Mouse (Mus musculus): ENCODE data around the gene Plrg1.

Gene Plrg1

DNA sequence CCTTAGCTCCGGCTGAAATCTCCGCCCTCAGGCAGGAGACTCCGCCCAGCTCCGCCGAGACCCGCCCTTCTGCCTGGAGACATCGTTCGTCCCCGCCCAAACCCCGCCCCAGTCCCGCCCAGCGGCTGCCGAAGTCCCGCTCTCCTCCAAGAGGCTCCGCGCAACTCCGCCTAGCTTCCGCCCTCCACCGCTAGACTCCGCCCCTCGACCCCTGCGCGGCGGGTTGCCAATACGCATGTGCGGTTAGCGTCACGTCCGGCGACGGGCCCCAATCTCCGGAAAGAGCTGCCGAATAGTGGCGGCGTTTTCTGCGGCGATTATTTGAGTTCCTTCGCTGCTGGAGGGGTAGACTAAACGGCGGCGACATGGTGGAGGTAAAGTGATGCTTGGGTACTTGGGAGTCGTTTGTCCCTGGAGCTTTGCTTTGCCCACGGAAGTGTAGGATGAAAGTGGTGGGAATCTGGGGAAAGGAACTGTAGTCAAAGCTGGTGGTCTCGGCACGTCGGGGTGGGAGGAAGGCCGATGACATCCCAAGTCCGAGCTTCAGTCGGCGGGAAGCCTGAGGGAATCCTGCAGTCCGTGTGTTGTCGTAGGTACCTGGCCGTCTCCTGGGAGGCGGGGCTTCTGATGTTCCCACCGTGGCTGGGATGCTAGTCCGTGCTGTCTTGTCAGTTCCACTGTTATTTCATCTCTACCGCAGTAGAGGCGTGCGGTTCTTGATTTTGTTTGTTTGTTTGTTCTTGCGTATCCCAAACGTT, at the start of gene Plrg1:
Gene Plrg1, plus strand, starts transcription at position 242 of the 758 bp plus-strand sequence.
- DNase-seq (ENCODE audit: low read depth, low spot score) = peak; percentile 99

DNA sequence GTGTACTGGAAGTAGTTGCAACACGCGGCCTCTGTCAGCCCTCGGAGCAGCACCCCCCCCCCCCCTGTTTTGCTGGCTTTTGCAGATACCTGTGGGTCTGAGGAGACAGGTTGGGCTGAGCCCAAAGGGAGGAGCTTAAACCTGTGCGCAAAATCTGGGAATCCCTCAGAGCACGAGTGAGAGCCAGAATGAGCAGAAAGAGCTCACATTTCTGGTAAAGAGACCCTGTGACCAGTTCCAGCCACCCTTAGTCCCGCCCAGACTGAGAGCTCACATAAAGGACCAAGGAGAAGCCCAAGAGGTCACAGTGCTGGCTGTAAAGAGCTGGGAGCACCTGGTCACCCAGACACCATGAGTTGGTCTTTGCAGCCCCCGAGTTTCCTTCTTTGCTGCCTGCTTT, 47.8 kb upstream of the Plrg1 start, which contains the start of gene Fgg:
Gene Fgg, plus strand, starts transcription at position 168 of the 400 bp plus-strand sequence.
- DNase-seq (ENCODE audit: low read depth, low spot score) = no peak

DNA sequence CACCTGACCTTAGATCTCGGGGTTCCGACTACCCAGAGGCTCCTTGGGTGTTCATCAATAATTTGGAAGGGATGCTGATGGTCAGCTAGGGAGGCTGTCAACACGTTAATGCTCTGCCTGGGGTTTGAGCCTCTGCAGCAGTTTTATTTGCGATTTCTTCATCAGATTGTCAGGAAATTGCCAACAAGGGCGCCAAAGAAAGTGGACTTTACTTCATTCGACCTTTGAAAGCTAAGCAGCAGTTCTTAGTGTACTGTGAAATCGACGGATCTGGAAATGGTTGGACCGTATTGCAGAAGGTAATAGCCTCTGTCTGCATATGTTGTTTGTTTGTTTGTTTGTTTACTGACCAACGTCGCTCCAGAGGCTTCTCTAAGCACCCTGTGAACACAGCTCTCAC, 45.0 kb upstream of the Plrg1 start:
- no peak for DNase-seq (ENCODE audit: low read depth, low spot score)

DNA sequence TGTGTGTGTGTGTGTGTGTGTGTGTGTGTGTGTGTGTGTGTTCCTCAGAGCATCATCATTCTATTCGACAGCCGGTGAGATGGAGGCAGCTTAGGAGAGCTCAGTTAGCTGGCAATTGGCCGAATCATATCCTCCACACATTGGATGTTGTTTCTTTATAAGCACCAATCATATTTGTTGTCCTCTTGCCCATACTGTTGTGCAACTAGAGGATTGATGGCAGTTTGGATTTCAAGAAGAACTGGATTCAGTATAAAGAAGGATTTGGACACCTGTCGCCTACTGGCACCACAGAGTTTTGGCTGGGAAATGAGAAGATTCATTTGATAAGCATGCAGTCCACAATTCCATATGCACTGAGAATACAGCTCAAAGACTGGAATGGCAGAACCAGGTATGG, 44.2 kb upstream of the Plrg1 start:
- DNase-seq (ENCODE audit: low read depth, low spot score) = peak; percentile 13

DNA sequence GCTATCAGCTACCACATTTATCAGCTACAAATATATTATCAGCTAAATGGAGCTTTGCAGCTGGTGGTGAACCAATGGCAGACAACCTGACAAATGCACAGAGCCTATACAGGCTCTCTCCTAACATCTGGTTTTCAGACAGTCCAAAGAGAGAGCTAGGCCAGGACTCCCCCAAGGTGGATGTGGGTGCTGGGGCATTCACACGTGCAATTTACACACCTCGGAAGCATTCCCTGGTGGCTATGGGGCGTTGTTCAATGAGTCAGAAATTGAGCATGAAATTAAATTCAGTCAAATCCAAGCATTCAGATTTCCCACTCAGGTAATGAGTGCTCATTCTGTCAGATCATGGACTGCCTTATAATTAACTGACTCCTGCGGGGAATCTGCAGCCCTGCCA, 43.8 kb upstream of the Plrg1 start:
- DNase-seq (ENCODE audit: low read depth, low spot score) = no peak

DNA sequence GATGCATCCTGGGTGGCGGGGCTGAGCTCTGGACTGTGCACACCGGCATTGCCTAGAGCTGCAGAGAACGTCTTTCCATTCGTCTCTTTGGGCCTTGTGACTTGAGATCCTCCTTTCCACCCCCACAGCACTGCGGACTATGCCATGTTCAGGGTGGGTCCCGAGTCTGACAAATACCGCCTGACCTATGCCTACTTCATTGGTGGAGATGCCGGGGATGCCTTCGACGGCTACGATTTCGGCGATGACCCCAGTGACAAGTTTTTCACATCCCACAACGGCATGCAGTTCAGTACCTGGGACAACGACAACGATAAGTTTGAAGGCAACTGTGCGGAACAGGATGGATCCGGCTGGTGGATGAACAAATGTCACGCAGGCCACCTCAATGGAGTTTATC, 42.7 kb upstream of the Plrg1 start:
- DNase-seq (ENCODE audit: low read depth, low spot score) = no peak

DNA sequence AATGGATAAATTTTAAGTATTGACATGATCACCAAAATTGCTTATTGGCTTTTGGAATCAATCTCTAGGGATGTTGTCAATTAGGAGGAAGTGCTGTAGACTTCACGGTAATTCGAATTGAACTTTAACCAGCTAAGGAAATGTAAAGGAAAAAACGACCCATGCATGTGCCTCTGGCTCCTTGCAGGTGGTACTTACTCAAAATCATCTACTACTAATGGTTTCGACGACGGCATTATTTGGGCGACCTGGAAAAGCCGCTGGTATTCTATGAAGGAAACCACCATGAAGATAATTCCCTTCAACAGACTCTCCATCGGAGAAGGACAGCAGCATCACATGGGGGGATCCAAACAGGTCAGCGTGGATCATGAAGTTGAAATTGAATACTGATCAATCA, 41.4 kb upstream of the Plrg1 start:
- no peak for DNase-seq (ENCODE audit: low read depth, low spot score)

DNA sequence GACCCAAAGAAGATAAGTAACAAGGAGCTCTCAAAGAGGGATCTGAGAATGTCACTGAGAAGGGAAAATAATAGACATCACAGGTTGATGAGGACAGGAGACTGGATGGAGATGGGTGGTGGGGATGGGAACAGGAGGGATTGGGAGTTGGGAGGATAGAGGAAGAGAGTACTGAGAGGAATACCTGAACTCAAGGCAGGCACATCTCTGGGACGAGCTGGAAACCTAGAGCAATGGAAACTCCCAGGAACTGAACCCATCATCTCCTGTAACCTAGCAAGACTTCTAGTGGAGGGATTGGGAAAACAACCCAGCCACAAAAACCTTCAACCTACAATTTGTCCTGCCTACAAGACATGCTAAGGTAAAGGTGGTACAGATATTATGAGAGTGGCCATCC, 39.1 kb upstream of the Plrg1 start:
- DNase-seq (ENCODE audit: low read depth, low spot score) = no peak

DNA sequence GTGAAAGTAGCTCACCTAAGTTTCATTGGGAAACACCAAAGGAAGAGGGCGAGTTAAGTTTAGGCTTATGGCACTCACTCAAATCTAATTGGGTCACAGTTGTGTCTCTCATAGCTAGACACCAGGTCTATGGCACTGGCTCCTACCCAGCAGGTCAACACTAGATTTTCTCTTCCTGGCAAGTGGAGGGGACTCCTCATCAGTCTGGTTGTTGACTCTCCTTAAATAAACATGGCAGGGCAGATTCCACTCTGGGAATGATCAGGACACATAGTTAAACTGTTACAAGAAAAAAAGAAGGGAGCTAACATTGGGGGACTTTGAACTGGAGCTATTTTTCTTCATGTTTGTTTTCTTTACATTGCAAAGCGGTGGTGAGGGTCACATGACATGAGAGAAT, 34.9 kb upstream of the Plrg1 start:
- no peak for DNase-seq (ENCODE audit: low read depth, low spot score)

DNA sequence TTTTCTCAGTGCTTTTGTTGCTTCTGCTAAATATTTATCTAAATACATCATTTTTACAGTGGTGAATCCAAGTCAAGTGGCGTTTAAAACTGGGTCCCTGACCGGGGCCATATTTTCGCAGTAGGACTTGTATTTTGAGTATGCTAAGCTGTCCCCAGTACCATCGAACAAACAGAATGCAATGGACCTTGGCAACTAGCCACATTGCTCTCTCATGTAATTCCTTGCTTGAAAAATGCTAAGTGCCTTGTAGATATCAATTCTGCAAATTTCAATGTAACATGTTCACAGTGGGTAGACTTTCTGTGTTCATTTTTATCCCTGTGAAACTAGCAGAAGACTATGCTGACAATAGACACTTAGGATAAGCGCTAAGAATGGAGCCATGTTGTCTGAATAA, 34.1 kb upstream of the Plrg1 start:
- no peak for DNase-seq (ENCODE audit: low read depth, low spot score)

DNA sequence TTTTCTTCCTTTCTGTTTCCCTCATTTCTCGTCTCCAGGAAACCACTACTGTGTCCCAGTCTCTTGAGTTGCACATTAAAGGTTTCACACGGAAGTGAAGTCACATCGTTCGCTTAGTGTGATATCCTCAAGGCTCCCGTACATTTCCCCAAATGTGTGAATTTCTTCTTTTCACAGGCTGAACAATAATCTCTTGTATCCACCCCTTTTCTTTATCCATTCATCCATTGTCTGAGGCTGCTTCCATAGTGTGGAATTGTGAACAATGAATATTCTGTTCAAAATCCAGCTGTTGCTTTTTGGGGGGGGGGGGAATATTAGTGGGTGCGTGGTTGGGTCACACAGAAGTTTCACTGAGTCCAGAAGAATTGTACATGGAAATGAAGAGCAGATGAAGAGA, 30.3 kb upstream of the Plrg1 start:
- peak; percentile 67 for DNase-seq (ENCODE audit: low read depth, low spot score)

DNA sequence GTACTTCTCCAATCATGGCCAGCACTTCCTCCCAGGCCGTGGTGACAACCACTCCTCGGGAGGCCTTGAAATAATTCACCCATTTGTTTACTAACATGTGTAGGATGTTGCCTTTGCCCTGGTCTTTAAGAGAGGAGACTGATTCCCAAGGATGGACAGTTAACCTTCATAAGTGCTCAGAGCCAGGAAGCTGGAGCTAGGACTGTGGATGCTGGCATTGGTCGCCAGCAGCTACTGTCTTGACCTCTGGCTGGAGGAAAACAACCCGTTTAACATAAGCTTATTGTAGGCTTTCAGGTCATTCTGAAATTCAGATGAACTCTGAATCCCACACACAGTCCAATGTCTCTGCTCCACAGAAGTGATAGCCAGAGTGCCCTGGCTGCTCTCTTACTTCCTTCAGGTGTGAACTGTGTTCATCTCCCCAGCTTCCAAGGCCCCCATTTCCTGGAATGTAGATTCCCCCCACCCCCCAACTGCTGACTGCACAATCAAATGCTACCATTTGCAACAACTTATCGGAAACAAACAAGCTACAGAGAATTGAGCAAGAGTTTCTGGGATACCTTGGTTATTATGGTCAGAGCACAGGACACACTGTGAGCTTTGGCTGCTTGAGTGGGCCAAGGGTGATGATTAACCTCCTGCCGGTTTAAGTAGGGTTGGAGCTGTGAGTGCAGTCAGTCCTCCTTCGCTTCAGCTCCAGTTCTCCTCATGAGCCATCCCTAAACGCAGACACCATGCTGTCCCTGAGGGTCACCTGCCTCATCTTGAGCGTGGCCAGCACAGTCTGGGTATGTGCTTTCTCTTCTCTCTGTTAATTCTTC, 29.6 kb upstream of the Plrg1 start, which contains the start of gene Fga:
Gene Fga, plus strand, starts transcription at position 602 of the 827 bp plus-strand sequence.
- no peak for DNase-seq (ENCODE audit: low read depth, low spot score)

DNA sequence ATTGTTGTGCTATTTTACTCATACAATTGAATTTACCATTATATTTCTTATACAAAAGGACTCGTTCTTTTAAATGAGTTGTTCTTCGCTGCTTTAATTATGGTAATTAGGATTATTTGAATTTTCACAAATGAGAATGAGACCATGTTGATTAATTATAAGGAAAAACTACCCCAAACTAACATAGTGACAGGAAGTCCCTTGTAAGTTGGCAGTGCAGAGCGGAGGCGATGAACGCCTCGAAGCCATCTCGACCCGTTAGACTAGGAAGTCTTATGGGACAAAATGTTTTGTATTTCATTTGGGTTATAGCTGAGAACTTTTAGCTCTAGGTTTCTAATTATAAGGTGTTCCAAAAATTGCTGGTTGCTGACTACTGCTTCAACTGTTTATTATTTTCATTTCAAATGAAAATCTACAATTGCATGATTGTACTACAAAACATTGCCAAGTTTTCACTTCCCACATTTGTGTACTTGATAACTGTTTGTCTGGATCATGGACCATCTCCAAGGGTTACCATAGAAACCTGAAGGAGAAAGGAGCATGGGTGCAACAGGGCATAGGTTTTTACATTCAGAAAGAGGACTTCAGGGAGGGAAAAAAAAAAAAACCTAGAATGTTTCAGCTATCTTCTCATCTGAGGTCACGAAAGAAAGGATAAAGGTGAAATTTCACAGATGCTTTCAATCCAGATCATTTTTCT, 27.6 kb upstream of the Plrg1 start:
- DNase-seq (ENCODE audit: low read depth, low spot score) = peak; percentile 40

DNA sequence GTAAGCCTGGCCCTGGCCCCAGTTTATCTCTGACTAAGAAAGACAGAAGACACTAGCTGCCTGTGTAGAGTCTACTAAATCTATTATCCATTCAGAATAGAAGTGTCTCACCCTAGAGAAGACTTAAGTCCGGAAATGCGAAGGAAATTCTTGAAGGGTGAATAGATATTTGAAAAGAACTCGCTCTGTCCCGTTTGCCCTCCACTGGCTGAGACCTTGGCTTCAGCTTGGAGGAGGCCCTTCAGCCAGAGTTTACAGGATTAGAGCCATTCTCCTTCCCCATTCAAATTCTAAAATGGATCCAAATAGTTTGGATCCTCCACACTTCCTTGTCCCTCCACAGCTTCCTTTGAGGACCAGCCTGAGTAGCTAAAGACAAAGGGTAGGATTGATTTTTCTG, 25.0 kb upstream of the Plrg1 start:
- no peak for DNase-seq (ENCODE audit: low read depth, low spot score)

DNA sequence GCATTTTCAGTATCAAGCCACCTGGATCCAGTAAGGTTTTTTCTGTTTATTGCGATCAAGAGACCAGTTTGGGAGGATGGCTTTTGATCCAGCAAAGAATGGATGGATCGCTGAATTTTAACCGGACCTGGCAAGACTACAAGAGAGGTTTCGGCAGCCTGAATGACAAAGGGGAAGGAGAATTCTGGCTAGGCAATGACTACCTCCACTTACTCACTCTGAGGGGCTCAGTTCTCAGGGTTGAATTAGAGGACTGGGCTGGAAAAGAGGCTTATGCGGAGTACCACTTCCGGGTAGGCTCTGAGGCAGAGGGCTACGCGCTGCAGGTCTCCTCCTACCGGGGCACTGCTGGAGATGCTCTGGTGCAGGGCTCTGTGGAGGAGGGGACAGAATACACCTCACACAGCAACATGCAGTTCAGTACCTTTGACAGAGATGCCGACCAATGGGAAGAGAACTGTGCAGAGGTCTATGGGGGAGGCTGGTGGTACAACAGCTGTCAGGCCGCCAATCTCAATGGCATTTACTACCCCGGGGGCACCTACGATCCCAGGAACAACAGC, 22.5 kb upstream of the Plrg1 start:
- DNase-seq (ENCODE audit: low read depth, low spot score) = no peak

DNA sequence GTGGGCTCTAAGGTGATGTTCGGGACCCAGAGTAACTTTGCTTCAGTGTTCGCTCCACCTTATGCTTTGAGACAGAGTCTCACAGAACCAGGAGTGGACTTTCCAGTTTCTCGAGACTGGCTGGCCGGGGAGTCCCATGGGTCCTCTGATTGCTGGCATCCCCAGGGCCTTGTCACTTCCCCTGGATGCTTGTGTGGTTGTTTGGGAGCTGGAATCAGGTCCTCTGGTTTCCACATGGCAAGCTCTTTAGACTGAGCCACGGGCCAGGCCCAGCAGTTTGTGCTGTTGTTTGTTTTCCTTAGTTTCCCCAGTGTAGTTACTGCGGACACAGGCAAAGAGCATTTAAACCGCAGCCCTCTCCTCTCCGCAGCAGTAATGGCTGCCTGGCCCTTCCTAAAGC, 21.5 kb upstream of the Plrg1 start:
- no peak for DNase-seq (ENCODE audit: low read depth, low spot score)

DNA sequence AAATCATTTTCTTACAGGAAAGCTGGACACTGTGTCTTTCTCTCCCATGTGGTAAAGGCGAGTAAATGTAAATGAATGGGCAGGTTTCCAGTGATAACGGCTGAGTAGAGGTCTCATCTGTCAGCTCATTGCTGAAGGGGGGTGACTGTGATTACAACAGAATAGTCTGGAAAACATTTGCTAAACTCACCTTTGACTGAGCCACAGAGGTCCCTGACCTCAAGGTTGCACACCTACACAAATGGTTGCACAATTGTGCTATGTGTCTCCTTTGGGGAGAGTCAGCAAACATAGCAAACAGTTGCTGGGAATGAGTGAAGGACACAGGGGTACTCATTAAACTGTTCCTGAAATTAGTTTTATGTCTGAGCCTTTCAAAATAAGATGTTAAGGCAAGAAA, 16.5 kb upstream of the Plrg1 start:
- no peak for DNase-seq (ENCODE audit: low read depth, low spot score)

DNA sequence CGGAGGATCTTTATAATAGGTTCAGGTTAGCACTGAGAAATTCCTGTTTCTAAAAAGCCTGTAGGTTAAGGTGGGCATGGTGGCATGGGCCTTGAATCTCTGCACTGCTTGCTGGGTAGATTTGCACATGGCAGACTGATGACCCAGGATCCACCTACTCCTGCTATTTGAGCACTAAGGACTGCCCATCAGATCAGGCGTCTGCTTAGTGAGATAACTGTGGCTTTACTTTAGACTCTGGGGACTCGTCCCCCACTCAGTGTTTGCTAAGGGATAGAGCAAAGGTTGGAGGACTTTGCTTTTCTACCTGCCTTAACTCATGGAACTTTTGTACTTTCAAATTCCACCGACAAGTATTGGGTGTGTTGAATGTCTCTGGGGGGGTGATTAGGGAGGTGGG, 15.7 kb upstream of the Plrg1 start:
- DNase-seq (ENCODE audit: low read depth, low spot score) = no peak

DNA sequence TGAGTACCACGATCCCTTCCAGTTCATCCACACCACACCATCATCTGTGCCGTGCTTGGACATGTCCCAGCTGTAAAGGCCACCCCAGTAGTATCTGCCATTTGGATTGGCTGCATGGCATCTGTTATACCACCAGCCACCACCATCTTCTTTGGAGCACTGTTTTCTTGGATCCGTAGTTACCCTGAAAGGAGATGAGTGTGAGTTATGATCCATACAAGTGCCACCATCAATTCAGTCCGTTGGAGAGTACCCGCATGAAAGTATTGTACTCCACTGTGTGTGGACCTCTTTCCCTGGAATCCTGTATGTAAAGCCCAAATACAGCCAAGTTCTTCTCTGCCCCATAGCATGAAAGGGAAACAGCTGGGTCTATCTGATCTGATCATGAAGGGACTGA, 12.9 kb upstream of the Plrg1 start:
- no peak for DNase-seq (ENCODE audit: low read depth, low spot score)

DNA sequence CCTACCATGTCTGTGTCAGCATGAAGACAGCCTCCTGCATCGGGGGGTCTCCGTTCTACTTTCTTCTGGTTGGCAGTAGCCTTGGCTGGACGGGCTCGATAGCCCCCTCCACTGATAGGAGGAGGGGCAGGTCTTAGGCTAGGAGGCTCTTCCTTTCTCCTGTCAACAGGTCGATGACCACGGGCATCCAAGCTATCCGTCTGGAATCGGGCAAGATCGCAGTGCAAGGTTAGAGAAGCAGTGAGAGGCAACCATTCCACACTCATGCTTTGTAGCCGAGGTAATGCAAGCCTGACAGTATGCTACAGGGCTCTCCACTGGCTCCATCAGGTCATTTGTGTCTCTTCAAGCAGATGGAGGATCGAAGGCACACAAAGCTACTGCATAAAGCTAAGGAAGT, 8.7 kb upstream of the Plrg1 start:
- no peak for DNase-seq (ENCODE audit: low read depth, low spot score)

DNA sequence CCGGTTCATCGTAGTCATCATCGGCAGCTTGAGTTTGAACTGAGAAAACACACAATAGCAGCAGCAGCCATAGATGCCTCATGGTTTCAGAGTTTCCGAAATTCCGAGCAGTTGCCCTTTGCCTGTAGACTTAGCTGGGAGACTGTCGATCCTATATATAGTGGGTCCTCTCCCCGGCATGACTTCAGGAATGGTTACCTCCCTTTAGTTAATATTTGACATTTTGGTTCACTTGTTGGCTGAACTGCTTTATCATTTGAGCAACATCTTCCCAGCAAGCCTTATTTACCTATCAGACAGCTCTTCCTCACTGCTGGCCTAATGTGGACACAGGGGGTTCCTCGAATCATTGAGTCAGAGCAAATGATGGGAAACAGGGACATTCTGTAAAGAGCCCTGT, 5.6 kb upstream of the Plrg1 start, which contains the start of gene Fgb:
Gene Fgb, minus strand, starts transcription at position 184 of the 400 bp plus-strand sequence.
- no peak for DNase-seq (ENCODE audit: low read depth, low spot score)

DNA sequence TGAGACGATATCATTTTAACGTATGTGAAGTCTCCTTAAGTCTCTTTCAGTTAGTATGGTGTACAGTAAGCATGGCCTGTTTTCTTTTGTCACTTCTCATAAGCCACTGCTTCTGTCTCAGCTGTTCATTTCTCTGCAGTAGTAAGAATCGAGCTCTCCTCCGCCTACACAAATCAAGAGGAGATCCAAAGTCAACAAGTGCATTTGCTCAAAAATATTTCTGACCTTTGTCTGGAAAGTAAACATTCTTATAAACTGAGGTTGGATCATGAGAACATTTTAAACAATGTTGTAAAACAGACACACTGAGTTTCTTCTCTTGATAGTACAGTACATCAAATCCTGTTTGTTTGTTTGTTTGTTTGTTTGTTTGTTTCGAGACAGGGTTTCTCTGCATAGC, 4.7 kb upstream of the Plrg1 start:
- DNase-seq (ENCODE audit: low read depth, low spot score) = no peak

Measured in brain, adult 2 months (tissue).